Mouse (Mus musculus): Measurements from ENCODE around the gene Supt4a.
A peak's percentile ranks its signal among the peaks of the same experiment; 100 is the strongest.

The Supt4a gene

DNA sequence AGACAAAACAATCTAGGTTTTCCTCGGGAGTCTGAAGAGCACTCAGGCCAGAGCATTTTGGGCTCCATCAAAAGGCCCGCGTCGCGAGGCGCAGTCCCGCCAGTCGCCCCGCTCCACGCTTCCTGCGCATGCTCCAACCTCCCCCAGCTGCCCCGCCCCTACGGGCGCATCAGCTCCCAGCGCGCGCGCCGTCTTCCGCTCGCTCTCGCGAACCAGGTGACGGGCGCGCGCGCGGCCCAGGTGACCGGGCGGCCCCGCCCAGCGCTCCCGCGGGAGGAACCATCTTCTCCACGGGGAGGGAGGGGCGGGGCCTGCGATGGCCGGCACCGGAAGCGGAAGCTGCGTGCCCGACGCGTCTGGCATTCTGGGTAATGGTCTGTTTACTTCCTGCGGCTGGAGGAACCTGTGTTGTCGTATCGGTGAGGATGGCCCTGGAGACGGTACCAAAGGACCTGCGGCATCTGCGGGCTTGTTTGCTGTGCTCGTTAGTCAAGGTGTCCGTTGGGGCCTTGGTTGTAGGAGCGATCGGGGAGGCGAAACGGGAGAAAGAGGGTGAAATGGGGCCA is at the start of gene Supt4a:
Gene Supt4a (plus strand): TSS at position 378 of the 566 bp plus-strand sequence.
- DNase-seq (ENCODE audit: low spot score), result peak; percentile 96

DNA sequence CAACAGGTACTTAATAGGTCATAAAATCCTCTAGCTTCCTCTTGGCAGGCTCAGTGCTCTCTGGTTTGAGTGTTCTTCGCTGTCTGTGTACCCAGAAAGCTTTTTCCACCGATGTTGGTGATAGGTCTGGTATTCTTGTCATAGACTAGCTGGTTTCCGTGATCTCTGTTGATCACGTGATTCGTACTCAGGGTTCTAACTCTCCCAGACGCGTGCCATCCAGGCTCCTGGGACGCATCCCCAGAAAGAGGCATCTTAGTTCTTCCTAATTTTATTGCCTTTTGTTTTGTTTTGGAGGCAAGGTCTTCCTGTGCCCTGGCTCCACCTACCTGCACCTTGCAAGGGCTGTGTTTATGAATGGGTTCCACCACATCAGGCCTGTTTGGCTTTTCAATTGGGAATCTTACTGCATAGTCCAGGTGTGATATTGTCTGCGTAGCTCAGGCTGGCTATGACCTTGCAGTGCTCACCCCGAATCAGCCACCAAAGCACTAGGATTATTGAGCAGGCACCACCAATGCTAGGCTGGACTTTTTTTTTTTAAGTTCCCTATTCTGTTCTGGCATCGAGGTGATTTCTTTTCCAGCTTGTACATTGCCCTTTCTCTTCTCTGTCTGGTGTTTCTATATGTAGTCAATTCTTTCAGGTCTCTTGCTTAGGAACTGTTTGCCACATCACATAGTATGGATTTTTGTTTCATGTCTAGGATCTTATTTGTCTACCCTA is 48.7 kb upstream of the Supt4a start:
- DNase-seq (ENCODE audit: low spot score), result no peak

DNA sequence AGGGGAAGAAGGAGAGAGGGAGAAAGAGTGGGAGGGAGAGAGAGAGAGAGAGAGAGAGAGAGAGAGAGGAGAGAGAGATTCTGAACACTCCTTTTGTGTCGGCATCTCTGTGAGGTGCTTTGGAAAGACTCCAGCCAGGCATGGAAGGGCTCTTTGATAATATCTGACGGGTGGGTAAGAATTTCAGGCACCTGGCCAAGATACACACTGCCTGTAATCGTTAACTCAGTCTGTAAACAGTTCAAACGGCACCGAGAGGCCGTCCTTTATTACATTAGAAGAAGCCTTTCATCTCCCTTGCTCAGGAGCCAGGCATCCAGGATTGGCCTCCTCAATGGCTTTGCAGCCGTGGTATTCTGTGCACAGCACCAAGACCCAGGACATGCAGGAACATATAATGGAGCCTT is 47.9 kb upstream of the Supt4a start:
- no peak for DNase-seq (ENCODE audit: low spot score)

DNA sequence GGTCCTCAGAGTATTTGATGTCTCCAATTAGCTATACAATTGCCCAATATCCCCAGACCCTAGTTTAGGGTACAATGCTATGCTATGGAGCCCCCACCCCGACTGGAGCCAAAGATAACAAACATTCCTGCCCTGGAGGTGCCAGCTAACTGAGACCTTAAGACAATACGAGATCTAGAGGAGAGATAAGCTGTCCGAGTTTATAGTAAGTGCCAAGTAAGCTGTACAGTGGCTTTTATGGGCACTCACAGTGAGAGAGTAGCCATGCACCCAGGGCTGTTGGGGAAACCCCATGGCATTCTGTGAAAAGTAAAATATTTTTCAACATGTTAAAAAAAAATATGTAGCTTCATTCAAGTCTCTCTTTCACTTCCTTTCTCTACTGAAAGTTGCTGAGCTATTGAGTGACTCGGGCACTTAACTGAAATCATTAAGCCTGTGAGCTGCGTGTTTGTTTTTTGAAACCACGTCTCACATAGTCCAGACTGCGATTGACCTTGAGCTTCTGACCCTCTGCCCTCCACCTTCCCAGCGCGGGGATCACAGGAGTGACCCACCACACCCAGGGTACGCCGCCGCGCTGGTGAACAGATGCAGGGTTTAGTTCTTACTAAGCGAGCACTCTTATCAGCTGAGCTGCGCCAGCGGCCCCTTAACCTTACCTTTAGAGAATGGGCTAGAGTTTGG is 47.2 kb upstream of the Supt4a start:
- DNase-seq (ENCODE audit: low spot score), result no peak

DNA sequence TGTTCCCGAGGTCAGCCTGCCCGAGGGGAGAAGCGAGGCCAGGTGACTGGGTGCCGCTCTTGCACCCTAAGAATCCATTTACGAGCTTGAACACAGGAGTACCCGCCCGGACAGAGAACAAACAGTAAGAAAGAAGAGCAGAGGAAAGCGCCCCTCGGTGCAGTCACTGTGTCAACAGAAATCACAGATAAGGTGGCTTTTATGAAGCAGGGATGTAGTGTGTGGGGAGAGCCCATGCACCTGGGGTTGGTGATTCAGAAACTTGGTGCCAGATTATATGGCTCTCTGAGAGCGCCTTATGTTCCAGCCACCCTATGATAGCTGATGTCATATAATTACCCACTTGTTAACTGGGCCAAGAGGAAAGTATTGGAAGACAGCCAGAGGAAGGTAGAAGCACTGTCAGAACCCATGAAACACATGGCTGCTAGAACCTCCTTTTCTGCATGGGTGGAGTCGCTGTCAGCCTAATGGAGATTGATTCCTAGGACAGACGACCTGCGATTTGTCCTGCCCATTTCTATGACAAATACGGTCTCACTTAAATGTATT is 40.1 kb upstream of the Supt4a start:
- no peak for DNase-seq (ENCODE audit: low spot score)

DNA sequence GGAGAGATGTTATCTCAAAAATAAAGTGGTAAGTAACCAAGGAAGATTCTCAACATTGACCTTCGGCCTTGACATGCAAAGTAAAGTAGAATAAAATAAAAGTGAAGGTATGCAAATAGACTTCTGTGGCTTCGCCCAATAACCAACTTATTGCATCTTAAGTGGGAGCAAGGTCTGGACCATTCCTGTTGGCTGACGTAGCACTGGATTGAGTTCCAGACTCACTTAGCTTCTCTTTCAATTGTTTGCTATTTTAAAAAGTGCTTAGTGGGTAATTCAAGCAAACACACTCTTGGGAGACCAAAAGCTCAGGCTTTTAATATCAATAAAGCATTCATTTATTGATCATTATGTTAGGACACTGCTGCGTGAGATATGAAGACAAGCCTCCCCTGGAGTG is 39.2 kb upstream of the Supt4a start:
- DNase-seq (ENCODE audit: low spot score), result no peak

DNA sequence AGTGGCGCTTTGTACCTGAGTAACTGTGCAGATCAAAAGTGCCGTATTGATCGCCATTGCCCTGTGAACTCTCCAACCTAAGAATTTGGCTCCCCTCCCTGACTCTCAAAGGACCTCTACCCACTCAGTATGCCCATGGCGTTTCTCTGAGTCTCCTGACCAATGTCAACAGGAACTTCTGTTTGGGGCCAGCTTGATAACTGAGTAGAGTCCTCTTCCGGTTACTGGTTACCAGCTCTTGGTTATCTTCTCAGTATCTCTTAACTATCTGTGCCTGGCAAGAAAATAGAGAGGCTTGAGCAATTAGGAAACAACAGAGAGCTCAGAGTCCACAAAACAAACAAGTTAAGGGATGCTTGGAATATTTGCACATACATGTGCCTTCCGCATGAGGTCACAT is 36.2 kb upstream of the Supt4a start:
- DNase-seq (ENCODE audit: low spot score), result no peak

DNA sequence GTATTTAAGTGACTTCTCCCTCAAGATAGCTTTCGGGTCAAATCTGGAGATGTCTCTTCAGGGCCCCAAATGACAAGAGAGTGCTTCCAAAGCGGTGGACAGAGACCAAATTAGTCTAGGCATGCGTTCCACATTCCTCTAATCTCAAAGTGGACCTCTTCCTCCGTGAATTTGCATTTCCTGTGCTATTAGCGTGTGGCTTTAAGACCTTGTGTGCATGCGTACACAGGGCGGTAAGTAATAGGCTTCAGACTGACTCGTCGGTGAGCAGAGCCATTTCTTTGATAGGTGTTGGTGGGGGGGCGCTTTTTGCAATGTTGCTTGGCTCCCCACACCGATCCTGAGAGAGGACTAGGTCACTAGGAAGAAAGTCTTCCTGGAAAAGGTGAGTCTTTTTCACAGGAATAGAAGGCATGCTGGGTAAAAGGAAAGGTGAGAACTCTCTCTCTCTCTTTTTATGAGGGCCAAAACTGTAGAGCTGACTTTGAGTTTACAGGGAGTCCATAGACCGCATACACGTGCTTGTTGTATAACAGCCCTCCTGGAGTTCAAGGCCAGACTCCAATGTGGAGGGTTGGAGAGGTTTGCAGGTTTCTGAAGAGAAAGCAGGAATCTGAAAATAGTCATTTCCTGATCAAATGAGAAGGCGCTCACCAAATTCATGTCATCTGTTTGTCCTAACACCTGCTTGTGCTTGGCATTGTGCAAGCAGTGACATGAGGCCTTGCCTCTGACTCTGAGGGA is 35.3 kb upstream of the Supt4a start:
- no peak for DNase-seq (ENCODE audit: low spot score)

DNA sequence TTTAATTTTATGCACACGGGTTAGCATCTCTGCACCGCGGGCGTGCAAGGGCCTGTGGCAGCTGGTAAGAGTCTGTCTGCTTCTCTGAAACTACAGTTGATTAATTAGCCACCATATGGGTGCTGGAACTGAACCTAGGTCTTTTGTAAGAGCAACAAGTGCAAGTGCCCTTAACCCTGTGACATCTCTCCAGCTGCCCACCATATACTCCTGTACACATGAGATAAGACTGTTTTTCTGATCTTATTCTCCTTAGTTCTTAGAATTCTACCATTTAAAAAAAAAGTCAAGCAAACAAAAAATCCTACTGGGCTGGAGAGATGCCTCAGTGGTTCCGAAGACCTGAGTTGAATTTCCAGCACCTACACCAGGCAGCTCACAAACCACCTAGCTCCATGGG is 33.7 kb upstream of the Supt4a start:
- DNase-seq (ENCODE audit: low spot score), result no peak

DNA sequence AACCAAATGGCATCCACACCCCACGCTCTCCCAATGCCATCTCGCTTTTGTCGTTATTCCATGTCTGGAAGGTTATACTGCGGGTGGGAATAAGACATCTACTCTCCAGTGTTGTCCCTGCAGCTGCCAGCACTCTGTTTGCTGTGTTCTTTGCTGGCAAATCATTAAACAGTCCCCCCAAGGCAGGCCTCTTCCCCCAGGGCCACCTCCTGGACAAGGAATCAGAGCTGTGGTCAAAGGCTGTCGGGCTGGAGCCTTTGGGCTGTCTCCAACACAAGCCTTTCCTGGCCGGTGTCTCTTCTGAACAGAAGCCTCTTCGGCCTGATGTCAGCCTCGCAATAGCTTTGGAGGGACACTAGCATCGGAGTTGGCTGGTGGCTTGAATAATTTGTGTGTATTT is 33.1 kb upstream of the Supt4a start:
- DNase-seq (ENCODE audit: low spot score), result no peak

DNA sequence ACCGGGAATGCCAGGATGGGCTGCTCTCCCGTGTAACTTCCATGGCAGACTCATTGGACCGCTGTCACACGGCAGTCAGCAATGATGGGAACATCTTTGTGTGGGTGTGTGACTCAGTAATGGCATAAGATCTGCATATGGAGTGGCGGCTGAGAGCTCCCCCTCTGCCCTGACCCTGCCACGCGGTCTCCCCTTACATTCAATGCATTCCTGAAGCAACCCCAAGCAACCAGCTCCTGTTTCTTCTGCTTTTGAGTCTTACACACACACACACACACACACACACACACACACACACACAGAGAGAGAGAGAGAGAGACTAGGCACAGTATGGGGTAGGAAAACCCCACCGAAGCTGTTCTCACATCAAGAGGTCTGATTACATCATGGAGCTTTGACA is 29.8 kb upstream of the Supt4a start:
- no peak for DNase-seq (ENCODE audit: low spot score)

DNA sequence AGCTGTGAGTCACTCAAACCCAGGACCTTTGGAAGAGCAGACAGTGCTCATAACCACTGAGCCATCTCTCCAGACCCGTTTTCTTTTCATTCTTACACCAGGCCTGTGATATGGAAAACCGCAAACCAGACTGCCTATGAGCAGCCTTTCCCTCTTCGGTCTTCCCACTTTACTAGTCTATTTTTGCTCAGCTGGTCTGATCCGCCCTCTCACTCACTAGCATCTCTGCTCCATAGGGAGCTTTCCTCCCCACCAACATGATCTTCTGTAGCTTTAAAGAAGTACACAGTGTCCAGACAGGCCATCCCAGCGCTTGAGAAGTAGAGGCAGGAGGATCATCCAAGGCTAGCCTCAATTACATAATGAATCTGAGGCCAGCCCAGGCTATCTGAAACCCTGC is 28.4 kb upstream of the Supt4a start:
- no peak for DNase-seq (ENCODE audit: low spot score)

DNA sequence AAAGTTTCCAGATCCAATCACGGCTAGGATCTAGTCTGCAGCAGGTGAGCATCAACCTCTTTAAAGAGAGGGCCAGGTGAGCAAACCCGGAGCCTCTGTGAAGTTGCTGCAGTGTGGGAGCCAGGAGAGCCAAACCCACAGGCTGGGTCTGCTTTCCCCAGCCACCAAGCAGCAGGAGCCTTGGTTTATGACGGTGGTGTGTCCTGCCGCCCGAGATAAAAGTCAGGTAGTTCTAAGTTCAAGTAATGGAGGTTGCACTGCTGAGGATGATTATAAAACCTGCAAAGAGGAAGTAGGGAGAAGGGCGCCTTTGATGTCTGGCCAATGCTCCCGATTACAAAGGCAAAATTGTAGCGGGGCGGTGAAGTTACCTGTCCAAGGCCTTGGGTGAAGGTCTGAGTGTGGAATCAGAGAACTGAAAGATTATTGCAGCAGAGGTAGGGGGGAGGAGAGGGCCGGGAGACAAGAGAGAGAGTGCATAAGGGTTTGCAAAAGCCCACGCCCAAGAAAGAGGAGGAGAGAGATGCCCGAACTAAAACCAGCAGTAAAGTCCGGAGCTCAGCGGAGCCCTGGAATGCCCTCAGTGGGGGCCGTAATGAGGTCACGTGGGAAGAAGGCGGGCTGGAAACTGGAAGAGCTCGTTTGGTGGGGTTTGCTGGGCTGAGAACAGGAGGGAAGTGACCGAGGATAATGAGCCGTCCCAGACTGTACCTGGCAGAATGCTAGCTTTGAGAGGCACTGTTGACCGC is 27.7 kb upstream of the Supt4a start:
- peak; percentile 16 for DNase-seq (ENCODE audit: low spot score)

DNA sequence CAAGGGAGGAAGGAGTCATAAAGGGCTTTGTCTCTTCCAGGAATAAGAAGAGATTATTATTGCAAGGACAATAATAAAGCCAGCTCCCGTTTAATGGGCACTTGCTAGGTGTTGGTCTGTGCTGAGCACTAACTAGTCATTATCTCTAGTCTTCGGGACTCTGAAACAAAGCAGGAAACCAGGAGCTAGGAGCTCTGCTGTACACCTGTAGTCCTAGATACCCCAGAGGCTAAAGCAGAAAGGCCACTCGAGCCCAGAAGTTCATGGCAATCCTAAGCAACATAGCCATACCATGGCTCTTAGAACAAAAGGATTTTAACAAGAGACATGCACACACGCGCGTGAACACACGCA is 27.1 kb upstream of the Supt4a start:
- DNase-seq (ENCODE audit: low spot score), result no peak

DNA sequence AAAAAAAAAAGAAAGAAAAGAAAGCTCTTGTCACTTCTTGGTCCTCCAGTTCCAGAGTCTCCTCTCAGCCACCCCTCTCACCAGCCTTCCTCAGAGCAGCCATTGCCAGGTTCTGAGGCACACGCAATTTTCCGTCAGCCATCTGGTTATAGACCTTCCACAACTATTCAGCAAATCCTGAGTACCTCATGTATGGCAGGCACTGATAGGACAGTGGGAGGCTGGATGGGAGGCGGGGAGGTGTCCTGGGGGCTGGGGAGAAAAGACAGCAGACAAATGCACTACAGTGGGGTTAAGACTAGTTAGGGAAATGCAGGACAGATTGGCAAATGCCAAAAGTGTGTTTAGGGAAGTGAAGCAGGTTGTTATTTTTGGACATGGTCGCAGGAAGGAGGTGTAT is 25.2 kb upstream of the Supt4a start:
- DNase-seq (ENCODE audit: low spot score), result no peak

DNA sequence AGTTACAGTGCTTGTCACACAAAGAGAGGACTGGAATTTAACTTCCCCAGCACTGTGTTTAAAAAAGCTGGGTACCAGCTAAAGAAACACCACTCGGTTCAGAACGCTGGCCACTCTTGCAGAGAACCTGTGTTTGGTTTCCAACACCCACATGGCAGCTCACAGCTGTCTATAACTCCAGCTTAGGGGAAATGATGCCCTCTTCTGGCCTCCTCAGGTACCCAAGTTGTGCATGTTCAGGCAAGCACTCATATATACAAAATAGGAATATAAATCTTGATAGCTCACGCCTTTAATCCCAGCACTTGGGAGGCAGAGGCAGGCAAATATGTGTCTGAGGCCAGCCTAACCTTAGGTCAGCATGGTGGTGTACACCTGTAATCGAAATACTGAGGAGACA is 21.4 kb upstream of the Supt4a start:
- DNase-seq (ENCODE audit: low spot score), result no peak

DNA sequence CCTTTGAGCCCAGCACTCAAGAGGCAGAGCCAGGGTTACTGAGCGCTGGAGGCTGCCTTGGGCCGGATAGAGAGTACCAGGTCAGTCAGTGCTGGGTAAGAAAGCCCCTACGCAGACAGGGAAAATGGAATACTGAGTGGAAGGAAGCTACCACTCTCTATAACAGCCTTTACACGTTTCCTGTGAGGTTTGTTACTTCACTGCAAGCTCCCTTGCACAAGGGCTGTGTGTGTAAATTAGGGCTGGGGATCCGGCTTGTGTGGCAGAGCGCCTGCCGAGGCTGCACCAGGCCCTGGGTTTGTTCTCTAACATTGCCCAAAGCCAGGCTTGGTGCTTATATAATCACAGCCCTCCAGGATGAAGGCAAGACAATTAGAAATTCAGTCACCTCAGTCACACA is 17.8 kb upstream of the Supt4a start:
- DNase-seq (ENCODE audit: low spot score), result no peak

DNA sequence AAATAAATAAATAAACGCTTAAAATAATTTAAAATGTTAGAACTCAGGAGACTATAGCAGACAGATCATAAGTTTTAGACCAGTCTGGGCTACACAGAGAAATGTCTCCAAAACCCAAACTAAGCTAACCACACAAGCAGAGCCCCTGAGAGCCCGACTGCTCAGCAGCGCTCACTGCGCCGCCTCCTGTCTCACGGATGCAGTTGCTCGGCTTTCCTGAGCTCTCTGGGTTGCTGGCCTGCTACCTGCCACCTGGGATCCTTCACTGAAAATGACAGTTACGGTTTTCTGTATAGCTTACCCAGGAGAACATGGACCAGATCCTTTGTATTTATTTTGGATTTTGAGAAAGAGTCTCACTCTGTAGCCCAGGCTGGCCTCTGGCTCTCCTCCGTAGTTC is 17.0 kb upstream of the Supt4a start:
- peak; percentile 79 for DNase-seq (ENCODE audit: low spot score)

DNA sequence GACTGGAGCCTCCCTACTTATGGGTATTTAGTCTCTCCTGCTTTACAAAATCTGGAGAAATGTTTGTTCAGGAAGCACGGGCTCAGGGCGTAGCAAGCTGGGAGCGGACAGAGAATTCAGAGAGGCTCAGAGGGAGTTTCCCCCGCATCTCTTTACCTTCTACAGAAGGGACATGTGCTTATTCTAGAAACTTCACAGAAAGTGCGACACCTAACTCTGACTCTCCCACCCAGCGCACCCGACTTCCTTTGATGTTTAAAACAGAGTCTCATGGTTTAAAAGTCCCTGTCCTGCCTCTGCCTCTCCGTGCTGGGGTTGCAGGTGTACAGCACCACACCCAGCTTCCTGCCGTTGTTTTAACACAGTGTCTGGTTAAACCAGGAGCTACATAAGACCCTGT is 16.5 kb upstream of the Supt4a start:
- peak; percentile 90 for DNase-seq (ENCODE audit: low spot score)

DNA sequence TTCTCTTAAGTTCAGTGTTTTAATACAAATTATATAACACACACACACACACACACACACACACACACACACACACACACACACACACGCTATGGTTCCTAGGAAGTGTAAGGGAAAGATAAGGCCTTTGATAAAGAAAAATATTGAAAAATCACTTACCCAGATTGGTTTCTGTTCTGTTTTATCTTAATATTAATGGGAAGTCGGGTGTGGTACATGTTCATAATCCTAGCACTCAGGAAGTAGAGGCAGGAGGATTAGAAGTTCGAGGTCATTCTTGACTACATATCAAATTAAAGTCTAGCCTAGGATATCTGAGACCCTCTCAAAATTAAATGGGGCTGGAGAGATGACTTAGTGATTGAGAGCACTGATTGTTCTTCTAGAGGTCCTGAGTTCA is 15.2 kb upstream of the Supt4a start:
- no peak for DNase-seq (ENCODE audit: low spot score)

DNA sequence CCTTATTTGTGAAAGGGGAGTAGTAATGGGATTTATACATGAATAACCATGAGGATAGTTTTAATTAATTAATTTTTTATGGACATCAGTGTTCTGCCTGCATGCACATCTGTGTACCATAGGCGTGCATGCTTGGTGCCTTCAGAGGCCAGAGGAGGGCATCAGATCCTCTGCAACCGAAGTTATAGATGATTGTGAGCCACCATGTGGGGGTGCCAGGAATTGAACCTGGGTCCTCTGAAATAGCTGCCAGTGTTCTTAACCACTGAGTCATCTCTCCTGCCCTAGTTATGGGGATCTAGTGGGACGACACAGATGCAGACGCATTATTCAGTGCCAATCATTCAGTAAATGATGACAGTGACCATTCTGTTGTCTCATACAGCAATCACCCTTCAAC is 14.5 kb upstream of the Supt4a start:
- DNase-seq (ENCODE audit: low spot score), result no peak

DNA sequence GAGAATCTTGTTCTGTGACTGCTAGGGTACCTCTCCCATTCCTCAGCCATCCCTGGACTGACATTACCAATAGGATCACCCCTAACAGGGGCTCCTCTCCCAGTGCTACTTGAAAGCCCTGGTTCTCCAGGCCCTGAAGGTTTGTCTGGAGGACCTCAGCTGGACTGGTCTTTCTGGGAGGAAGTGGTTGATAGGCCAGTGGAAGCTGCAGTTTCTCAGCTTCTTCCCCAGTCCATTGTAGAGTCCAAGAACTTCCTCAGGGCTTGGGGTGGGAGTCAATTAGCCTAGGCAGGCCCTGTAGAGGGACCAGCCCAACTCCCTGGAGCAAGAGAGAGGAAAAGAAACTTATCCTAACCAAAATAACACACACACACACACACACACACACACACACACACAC is 11.8 kb upstream of the Supt4a start:
- DNase-seq (ENCODE audit: low spot score), result no peak
